Comparison of ENCODE assay signal across 8 mouse cellular contexts in genomic region chr1:193510066-193510793, GRCm38 (mm10).
DNase-seq lines count a peak whose midpoint lies in the region; ATAC-seq and TF ChIP-seq lines count a peak whose summit lies in the region.
"Had no signal": no experiment of that assay in that cellular context is flagged by ENCODE, and none has a peak within 500 bp of the region (broad histone marks: within the 10 kb centered on the region; RNA-seq: fewer than 3 reads in every experiment).

No protein-coding gene starts in this region.

- TF ChIP-seq POLR2A in ES-Bruce4 (IDR thresholded peaks at IDR 0.05; ENCODE audit: insufficient read depth, low read length) = peak; percentile 34
- no peak for TF ChIP-seq POLR2A in lung, adult 2 months (IDR thresholded peaks at IDR 0.05; ENCODE audit: borderline replicate concordance, extremely low read depth, low read depth, low read length)

- ATAC-seq in kidney, embryonic 15.5 days (replicated peaks; ENCODE audit: low FRiP score) = peak; percentile 82
- no peak for ATAC-seq in inflammation-experienced regulatory T-cells, adult 6 months

- 35% methylated on average over 8 of the region's 8 CpGs for WGBS in kidney, embryonic 15.5 days
- WGBS in lung, adult 2 months = 60% methylated on average over 8 of the region's 8 CpGs

- peak overlapping the region; percentile 67 for H3K9ac ChIP-seq in ES-Bruce4 (ENCODE audit: low read depth, poor library complexity, severe bottlenecking)
- H3K9ac ChIP-seq in kidney, embryonic 15.5 days = no peak overlapping the region

- TF ChIP-seq CTCF in ES-Bruce4 (IDR thresholded peaks at IDR 0.05; ENCODE audit: low read depth, low read length) = no peak
- TF ChIP-seq CTCF in lung, adult 2 months (IDR thresholded peaks at IDR 0.05; ENCODE audit: insufficient read depth, low read length) = no peak

- DNase-seq in adipocyte (ENCODE audit: low spot score) = peak; percentile 62
- DNase-seq in lung, adult 2 months = peak; percentile 28
- DNase-seq in layer of hippocampus, postnatal 14 days (ENCODE audit: low spot score in 2 of 2) = no peak
- DNase-seq in layer of hippocampus, adult 18-20 months (ENCODE audit: low spot score in 2 of 2) = no peak
- DNase-seq: cerebellum, postnatal 14 days had no signal

- peak overlapping the region; percentile 29 for H3K4me2 ChIP-seq in kidney, embryonic 15.5 days

- peak; percentile 70; the same call in 1 of the 2 replicates for TF ChIP-seq EP300 in ES-Bruce4 (IDR thresholded peaks at IDR 0.05; ENCODE audit: insufficient read depth, low read depth, low read length)

- H3K4me3 ChIP-seq in ES-Bruce4 (ENCODE audit: low read depth, low read length) = peak overlapping the region; percentile 68
- H3K4me3 ChIP-seq in kidney, embryonic 15.5 days (replicated peaks) = peak overlapping the region; percentile 14
- H3K4me3 ChIP-seq in lung, adult 2 months (replicated peaks; ENCODE audit: extremely low read depth, low read depth, low read length) = no peak overlapping the region

- peaks cover 3% of the 10 kb centered on the region for H3K36me3 ChIP-seq in ES-Bruce4 (ENCODE audit: control insufficient read depth, insufficient read depth, low read length, poor library complexity, severe bottlenecking)
- H3K36me3 ChIP-seq in kidney, embryonic 15.5 days = no peaks in the 10 kb centered on the region

- no peaks in the 10 kb centered on the region for H3K9me3 ChIP-seq in ES-Bruce4 (replicated peaks; ENCODE audit: control insufficient read depth, insufficient read depth, low read length, poor library complexity, severe bottlenecking)
- H3K9me3 ChIP-seq in kidney, embryonic 15.5 days (replicated peaks) = no peaks in the 10 kb centered on the region

- no peaks in the 10 kb centered on the region for H3K27me3 ChIP-seq in ES-Bruce4 (ENCODE audit: control insufficient read depth, insufficient read depth, low read length, poor library complexity, severe bottlenecking)
- no peaks in the 10 kb centered on the region for H3K27me3 ChIP-seq in kidney, embryonic 15.5 days

- H3K27ac ChIP-seq in ES-Bruce4 (ENCODE audit: insufficient read depth, low read length) = peak overlapping the region; percentile 97
- peak overlapping the region; percentile 46; the same call in 1 of the 2 replicates for H3K27ac ChIP-seq in kidney, embryonic 15.5 days

- peaks cover 17% of the 10 kb centered on the region for H3K4me1 ChIP-seq in ES-Bruce4 (ENCODE audit: control insufficient read depth, insufficient read depth, low read length)
- peaks cover 35% of the 10 kb centered on the region for H3K4me1 ChIP-seq in kidney, embryonic 15.5 days
- H3K4me1 ChIP-seq in lung, adult 2 months (ENCODE audit: control insufficient read depth, insufficient read depth, low read length) = no peaks in the 10 kb centered on the region; the same call in 1 of the 2 replicates

Comparison
In these comparisons a context has a peak if more than half of its experiments do, and no peak if none do; other contexts are left out.
1. DNase-seq: peak in adipocyte (single experiment) and lung, adult 2 months (single experiment); none in layer of hippocampus, postnatal 14 days (0 of 2) and layer of hippocampus, adult 18-20 months (0 of 2).